Mouse (Mus musculus): ENCODE results near the gene Cfap70. TPM values are rescaled to one million over a fixed set of nuclear protein-coding genes. Genes with fewer than 3 reads are reported as not detected.

Gene Cfap70
- total RNA-seq, 2 experiments from 2014 or later, result 1.4 to 1.9 TPM

DNA sequence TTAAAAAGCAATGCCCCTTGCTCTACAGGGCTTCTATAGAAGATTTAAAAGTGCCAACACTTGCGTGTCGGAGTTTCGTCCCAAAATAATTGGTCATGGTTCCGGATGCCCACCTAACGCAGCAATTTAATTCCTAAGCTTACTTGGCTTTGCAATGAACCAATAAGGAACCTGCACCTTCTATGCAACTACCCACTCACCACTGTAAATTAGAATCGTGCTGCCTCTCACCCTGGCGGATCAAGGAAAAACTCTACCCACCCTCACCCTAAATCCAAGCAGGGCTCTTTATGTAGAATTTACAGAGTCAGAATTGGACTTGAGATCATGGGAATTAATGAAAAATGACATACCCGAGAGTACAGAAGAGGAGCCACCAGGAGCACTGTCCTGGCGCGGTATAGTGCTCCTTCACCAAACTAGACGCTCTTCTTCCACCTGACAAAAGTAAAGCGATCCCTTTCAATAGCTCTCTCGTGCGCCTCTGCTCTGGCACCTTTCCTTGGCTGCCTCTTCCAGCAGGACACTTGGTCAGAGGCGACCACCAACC is 104.5 kb downstream of the Cfap70 start:
- no peak for DNase-seq (ENCODE audit: low spot score in 2 of 2)

GRCm38 (mm10) chr14:20345885-20346284 is 106.1 kb downstream of the Cfap70 start:
- DNase-seq (ENCODE audit: low spot score in 2 of 2), result no peak

Other genes with a start within 250 kb of the Cfap70 start
- gene Kcnk16, start 183.0 kb downstream of the Cfap70 start, total RNA-seq (2021), result not detected
- gene Nudt13, start 157.5 kb downstream of the Cfap70 start, total RNA-seq (2021), result 10 to 100 TPM; 21.2 to 27.0 TPM
- gene Ecd, start 104.1 kb downstream of the Cfap70 start, total RNA-seq (2021), result 10 to 100 TPM; 31.5 to 32.4 TPM
- gene Fam149b, start 104.1 kb downstream of the Cfap70 start, total RNA-seq (2021), result 10 to 100 TPM; 46.3 to 47.6 TPM
- gene Dnajc9, start 63.3 kb downstream of the Cfap70 start, total RNA-seq (2021), result 10 to 100 TPM; 31.1 to 32.2 TPM
- gene Mrps16, start 58.6 kb downstream of the Cfap70 start, total RNA-seq (2021), result 10 to 100 TPM; 32.4 to 37.1 TPM
- gene Anxa7, start 27.9 kb upstream of the Cfap70 start, total RNA-seq (2021), result 10 to 100 TPM; 74.3 to 74.7 TPM
- 1 to 10 TPM in 1 of 2 experiments, under 1 TPM in 1; 0.40 to 1.1 TPM for gene Mss51, start 44.7 kb upstream of the Cfap70 start, total RNA-seq (2021)
- 100 to 1,000 TPM; 287 to 305 TPM for gene Ppp3cb, start 94.3 kb upstream of the Cfap70 start, total RNA-seq (2021)
- gene Usp54, start 188.8 kb upstream of the Cfap70 start, total RNA-seq (2021), result 10 to 100 TPM; 58.7 to 59.4 TPM
- not detected for gene Myoz1, start 204.3 kb upstream of the Cfap70 start, total RNA-seq (2021)
- under 1 TPM; 0.12 to 0.13 TPM for gene Synpo2l, start 216.1 kb upstream of the Cfap70 start, total RNA-seq (2021)
- gene Sec24c, start 222.1 kb upstream of the Cfap70 start, total RNA-seq (2021), result 100 to 1,000 TPM in 1 of 2 experiments, 10 to 100 TPM in 1; 97.2 to 109 TPM
- 10 to 100 TPM; 14.5 to 14.7 TPM for gene Fut11, start 242.7 kb upstream of the Cfap70 start, total RNA-seq (2021)

Measured in layer of hippocampus, adult 18-20 months (tissue).